Mouse (Mus musculus): Measurements from ENCODE around the gene Tbc1d4. TPM values are rescaled to one million over a fixed set of nuclear protein-coding genes. Genes with fewer than 3 reads are reported as not detected.

Tbc1d4 gene
- polyA plus RNA-seq, 1 experiment = 9.0 TPM

DNA sequence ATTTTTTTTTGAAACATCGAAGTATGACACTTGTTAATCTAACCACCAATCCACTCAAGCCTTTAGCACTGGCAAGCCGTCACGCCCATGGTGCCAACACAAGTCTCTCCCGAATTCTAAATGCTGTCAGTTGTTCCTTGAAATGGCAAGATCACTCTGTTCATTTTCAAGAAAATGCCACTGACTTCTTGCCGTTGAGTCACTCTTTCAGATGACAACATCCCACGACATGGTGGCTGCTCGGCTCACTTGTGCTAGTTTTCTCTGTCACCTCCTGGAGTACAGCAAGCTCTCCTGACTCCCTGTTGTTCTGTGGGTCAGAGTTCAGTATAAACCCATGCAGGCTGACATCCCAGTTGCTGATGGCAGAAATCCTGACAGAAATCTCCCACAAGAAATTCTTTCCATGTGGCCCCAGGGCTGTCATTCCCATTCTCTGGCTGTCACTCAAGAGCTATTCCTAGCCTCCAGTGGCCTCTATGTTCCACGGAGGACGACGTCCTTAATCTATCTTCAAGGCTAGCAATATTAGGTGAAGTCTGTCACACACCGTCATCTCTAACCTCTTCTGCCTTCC is 81.5 kb downstream of the Tbc1d4 start:
- TF ChIP-seq CTCF (IDR thresholded peaks at IDR 0.05; ENCODE audit: borderline replicate concordance, extremely low read depth, insufficient read depth, insufficient read length) (no peak), POLR2A (IDR thresholded peaks at IDR 0.05; ENCODE audit: borderline replicate concordance, extremely low read depth, insufficient read depth, insufficient read length, poor library complexity, severe bottlenecking) (no peak)
- no peak for DNase-seq (ENCODE audit: low read depth)

DNA sequence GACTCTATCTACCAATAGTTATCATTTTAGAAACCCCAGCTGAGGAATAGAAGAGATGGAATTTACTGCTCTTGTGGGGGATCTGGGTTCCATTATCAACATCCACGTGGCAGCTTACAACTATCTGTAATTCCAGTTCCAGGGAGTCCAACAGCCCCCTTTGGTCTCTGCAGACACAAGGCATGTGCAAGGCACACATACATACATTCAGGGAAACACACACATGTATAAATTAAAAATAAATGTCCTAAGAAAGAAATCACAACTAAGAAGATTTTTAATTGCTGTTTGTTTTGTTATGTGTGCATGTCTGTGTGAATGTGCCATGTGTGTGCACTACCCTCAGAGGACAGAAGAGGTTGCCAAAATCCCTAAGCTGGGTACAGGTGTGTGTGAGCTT is 82.5 kb downstream of the Tbc1d4 start:
- TF ChIP-seq CTCF (IDR thresholded peaks at IDR 0.05; ENCODE audit: borderline replicate concordance, extremely low read depth, insufficient read depth, insufficient read length) = no peak
- TF ChIP-seq POLR2A (IDR thresholded peaks at IDR 0.05; ENCODE audit: borderline replicate concordance, extremely low read depth, insufficient read depth, insufficient read length, poor library complexity, severe bottlenecking) = no peak
- no peak for DNase-seq (ENCODE audit: low read depth)

DNA sequence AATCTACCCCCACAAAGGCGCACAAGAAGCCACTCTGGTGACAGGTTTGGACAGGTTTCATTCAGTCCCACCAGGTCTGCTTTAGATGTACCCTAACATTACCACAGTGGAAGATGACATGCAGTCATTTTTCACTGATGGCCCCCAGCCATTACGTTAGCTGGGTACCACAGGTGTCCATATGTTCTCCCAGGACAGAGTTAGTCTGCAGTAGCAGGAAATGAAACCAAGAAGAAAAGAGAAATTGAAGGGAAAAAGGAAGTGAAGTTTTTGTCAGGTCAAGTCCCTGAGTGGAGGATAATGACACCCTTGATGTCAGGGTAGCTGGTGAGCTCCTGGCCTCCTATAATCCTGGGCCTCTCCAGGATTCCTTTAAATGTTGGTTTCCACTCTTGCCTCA is 89.0 kb downstream of the Tbc1d4 start:
- TF ChIP-seq CTCF (IDR thresholded peaks at IDR 0.05; ENCODE audit: borderline replicate concordance, extremely low read depth, insufficient read depth, insufficient read length) (no peak), POLR2A (IDR thresholded peaks at IDR 0.05; ENCODE audit: borderline replicate concordance, extremely low read depth, insufficient read depth, insufficient read length, poor library complexity, severe bottlenecking) (no peak)
- DNase-seq (ENCODE audit: low read depth) = no peak

DNA sequence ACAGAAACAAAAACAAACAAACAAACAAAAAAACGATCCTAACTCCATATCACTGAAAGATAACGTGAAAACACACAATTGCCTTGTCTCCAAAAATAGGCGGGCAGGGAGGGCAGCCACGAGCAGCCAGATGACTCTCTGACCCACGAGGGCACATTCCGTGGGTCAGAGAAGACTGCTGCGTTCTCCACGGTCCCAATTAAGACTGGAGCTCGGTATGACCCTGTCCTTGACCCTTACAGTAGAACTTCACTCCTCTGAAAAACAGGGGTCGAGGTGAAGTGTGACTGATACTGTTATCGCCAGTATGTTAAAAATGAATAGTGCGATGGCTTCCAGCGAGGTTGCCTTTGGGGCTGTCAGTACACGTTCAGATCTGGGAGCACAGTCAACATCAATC is 90.7 kb downstream of the Tbc1d4 start:
- no peak for DNase-seq (ENCODE audit: low read depth)
- TF ChIP-seq POLR2A (IDR thresholded peaks at IDR 0.05; ENCODE audit: borderline replicate concordance, extremely low read depth, insufficient read depth, insufficient read length, poor library complexity, severe bottlenecking) (no peak), CTCF (IDR thresholded peaks at IDR 0.05; ENCODE audit: borderline replicate concordance, extremely low read depth, insufficient read depth, insufficient read length) (no peak)

DNA sequence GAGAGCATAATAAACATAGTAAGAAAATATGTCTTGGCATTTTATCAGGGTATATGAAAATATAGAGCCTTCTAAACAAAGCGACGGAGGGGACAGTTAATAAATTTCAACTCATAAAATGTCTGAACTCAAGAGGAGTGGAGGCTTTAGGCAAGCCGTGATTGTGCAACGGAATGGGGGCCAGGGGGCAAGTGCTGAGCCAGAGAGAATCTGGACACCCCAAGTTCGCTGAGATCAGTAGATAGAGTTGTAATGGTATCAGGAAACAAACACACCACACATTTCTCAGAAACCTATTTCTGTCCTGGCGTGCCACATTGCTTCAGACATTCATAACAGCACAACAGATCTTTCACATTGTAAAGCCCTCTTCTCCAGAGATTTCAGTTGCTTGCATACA is 91.2 kb downstream of the Tbc1d4 start:
- TF ChIP-seq CTCF (IDR thresholded peaks at IDR 0.05; ENCODE audit: borderline replicate concordance, extremely low read depth, insufficient read depth, insufficient read length) (no peak), POLR2A (IDR thresholded peaks at IDR 0.05; ENCODE audit: borderline replicate concordance, extremely low read depth, insufficient read depth, insufficient read length, poor library complexity, severe bottlenecking) (no peak)
- DNase-seq (ENCODE audit: low read depth) = no peak

DNA sequence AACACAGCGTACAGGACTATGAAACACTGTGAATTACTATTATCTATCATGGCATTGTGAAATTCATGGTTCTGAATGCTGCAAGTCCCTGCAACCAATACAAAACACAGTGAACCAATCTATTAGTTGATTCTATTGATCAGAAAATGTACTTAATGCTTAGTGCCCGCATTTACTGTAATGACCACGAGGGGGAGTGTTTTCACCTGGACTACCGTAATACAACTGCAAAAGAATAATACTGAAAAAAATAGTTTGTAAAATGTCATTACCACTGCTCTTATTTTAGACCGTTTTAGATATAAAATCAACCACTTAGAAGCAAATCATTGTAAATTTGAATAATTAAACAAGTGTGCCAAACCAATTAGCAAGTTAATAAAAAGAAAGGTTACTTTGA is 91.7 kb downstream of the Tbc1d4 start:
- peak; percentile 74 for DNase-seq (ENCODE audit: low read depth)
- 0 out of 2 replicates have a peak, but pooled peaks have one; percentile 13 for TF ChIP-seq CTCF (IDR thresholded peaks at IDR 0.05; ENCODE audit: borderline replicate concordance, extremely low read depth, insufficient read depth, insufficient read length)
- TF ChIP-seq POLR2A (IDR thresholded peaks at IDR 0.05; ENCODE audit: borderline replicate concordance, extremely low read depth, insufficient read depth, insufficient read length, poor library complexity, severe bottlenecking) = no peak

DNA sequence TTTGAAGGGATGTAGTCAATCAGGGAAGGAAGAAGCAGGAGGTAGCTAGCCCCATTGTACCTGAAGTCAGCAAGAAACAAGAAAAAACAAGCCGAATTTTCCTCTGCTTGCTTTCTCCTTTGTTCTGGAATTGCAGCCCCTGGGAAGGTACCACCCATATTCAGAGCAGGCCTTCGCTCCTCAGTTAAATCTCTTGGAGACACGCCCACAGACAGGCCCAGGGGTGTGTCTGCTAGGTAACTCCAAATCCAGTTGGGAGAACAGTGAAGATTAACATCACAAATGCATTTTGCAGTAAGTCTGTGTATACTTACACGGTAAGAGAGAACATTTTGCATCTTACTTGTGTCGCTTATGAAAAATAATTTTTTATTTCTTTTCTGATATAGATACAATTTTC is 92.1 kb downstream of the Tbc1d4 start:
- DNase-seq (ENCODE audit: low read depth) = no peak
- TF ChIP-seq POLR2A (IDR thresholded peaks at IDR 0.05; ENCODE audit: borderline replicate concordance, extremely low read depth, insufficient read depth, insufficient read length, poor library complexity, severe bottlenecking) (no peak), CTCF (IDR thresholded peaks at IDR 0.05; ENCODE audit: borderline replicate concordance, extremely low read depth, insufficient read depth, insufficient read length) (no peak)

DNA sequence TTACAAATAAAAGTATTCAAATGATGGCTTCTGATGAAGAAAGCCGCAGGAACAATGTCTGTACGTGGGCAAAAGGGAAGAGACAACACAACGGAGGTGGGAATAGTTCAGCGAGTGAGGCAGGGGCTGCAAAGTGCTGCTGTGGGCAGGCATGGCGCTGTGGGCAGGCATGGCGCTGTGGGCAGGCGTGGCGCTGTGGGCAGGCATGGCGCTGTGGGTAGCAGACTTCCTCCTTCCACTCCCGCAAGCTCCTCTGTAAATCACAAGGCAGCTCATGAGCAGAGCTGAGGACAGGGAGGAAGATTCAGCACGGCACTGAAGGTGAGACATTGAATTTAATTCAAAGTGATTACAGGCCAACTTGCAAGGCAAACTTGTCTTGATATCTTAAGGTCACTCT is 93.0 kb downstream of the Tbc1d4 start:
- no peak for DNase-seq (ENCODE audit: low read depth)
- TF ChIP-seq CTCF (IDR thresholded peaks at IDR 0.05; ENCODE audit: borderline replicate concordance, extremely low read depth, insufficient read depth, insufficient read length) (no peak), POLR2A (IDR thresholded peaks at IDR 0.05; ENCODE audit: borderline replicate concordance, extremely low read depth, insufficient read depth, insufficient read length, poor library complexity, severe bottlenecking) (no peak)

DNA sequence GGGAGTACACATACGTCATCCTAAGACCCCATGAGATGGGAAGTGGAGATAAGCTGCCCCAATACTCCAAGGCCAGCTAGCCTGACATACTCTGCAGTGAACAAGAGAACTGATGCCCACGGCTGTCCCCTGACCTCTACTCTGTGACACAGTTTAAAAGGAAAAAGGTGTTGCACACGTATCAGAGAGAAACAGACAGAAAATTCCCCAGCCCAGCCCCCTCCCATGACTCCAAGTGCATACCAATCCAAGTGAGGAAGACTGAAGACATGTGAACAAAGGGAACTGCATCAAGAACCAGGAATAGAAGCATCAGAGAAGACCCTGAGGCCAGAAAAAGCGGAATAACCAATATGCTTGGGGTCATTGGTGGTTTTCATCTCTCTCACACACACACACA is 93.7 kb downstream of the Tbc1d4 start:
- TF ChIP-seq POLR2A (IDR thresholded peaks at IDR 0.05; ENCODE audit: borderline replicate concordance, extremely low read depth, insufficient read depth, insufficient read length, poor library complexity, severe bottlenecking) = no peak
- no peak for TF ChIP-seq CTCF (IDR thresholded peaks at IDR 0.05; ENCODE audit: borderline replicate concordance, extremely low read depth, insufficient read depth, insufficient read length)
- no peak for DNase-seq (ENCODE audit: low read depth)

DNA sequence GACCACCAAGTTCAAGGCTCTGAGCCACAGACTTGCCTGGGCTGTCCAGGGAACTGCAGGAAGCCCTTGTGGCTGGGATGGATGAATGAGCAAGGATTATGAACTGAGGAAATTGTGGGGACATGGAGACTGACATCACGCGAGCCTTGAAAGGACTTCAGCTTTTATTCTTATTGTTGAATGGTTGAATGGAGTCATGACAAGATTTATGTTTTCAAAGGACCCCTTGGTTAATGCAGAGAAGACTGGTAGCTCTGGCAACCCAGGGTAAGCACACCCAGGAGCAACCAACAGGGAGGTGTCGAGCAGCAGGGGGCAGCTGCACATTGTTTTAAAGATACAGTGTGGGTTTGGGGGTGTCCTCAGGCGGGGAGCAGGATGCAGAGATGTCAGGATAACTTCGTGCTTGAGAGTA is 94.4 kb downstream of the Tbc1d4 start:
- DNase-seq (ENCODE audit: low read depth) = no peak
- TF ChIP-seq CTCF (IDR thresholded peaks at IDR 0.05; ENCODE audit: borderline replicate concordance, extremely low read depth, insufficient read depth, insufficient read length) = no peak
- TF ChIP-seq POLR2A (IDR thresholded peaks at IDR 0.05; ENCODE audit: borderline replicate concordance, extremely low read depth, insufficient read depth, insufficient read length, poor library complexity, severe bottlenecking) = no peak

DNA sequence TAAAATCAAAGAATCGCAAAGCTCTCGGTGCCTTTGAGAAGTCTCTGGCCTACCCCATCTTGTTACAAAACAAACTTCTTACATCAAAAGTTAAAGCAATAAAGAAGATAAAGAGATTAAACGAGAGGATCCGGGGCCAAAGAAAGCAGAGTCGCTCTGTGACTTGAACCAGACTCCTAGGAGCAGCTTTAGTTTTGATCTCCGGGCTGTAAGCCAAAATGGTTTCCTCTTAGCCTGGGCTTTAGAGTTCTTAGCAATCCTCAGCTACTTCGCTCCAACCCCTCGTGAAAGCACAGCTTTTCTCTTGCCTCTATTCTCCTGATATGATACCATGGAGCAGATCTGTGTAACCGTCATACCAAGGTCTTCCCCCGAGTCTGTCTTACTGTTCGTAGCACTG is 95.8 kb downstream of the Tbc1d4 start:
- TF ChIP-seq CTCF (IDR thresholded peaks at IDR 0.05; ENCODE audit: borderline replicate concordance, extremely low read depth, insufficient read depth, insufficient read length) (no peak), POLR2A (IDR thresholded peaks at IDR 0.05; ENCODE audit: borderline replicate concordance, extremely low read depth, insufficient read depth, insufficient read length, poor library complexity, severe bottlenecking) (no peak)
- no peak for DNase-seq (ENCODE audit: low read depth)

DNA sequence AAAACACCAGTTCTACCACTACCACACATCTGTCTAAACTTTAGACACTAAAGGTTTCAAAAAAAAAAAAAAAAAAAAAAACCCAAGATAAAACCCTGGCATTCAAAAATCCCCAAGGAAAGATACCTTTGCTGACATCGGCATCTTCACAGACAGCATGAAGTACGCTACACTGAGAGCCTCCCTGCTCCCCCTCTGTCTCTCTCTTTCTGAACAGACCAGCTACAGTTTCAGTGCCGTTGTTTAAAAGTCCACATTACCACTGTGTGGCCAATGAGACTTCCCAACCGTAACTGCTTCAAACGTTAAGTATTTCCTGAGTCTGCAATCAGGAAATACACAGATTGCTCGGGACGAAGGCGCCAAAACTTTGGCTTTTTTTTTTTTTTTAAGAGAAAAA is 97.6 kb downstream of the Tbc1d4 start:
- DNase-seq (ENCODE audit: low read depth) = no peak
- TF ChIP-seq POLR2A (IDR thresholded peaks at IDR 0.05; ENCODE audit: borderline replicate concordance, extremely low read depth, insufficient read depth, insufficient read length, poor library complexity, severe bottlenecking) (no peak), CTCF (IDR thresholded peaks at IDR 0.05; ENCODE audit: borderline replicate concordance, extremely low read depth, insufficient read depth, insufficient read length) (no peak)

All from brain, embryonic 14.5 days (tissue).